Mouse (Mus musculus) liver, embryonic 16.5 days (tissue): ENCODE data around the gene Sfn. TPM values are rescaled to one million over a fixed set of nuclear protein-coding genes. Genes with fewer than 3 reads are reported as not detected.
A peak's percentile ranks its signal among the peaks of the same experiment; 100 is the strongest.

Experiments used
- ATAC-seq: fragments of 200-750 bp; cut with Nextera tagmentation; 2 replicates; pipeline ENCODE4 v1.8.0; 2017; ENCODE audit warnings: low read depth, mild to moderate bottlenecking, moderate number of reproducible peaks, moderate library complexity
- H3K27ac ChIP-seq: fragments of 300-500 bp; sonication (generic); 2 replicates; pipeline ENCODE4 v1.5.1; 2014; ENCODE audit warnings: mild to moderate bottlenecking, low read length
- H3K27me3 ChIP-seq: fragments of 300-500 bp; sonication (generic); 2 replicates; pipeline ENCODE4 v1.6.1; 2014; ENCODE audit warnings: low read depth, low read length, mixed read lengths; ENCODE audit not compliant: control insufficient read depth, insufficient read depth
- H3K36me3 ChIP-seq: fragments of 300-500 bp; sonication (generic); 2 replicates; pipeline ENCODE4 v1.6.1; 2014; ENCODE audit warnings: mild to moderate bottlenecking; ENCODE audit not compliant: control insufficient read depth, insufficient read depth
- H3K4me1 ChIP-seq: fragments of 300-500 bp; sonication (generic); 2 replicates; pipeline ENCODE4 v1.6.1; 2014; ENCODE audit warnings: low read depth, low read length, mixed read lengths; ENCODE audit not compliant: control insufficient read depth
- H3K4me2 ChIP-seq: fragments of 300-500 bp; sonication (generic); 2 replicates; pipeline ENCODE4 v1.6.1; 2014; ENCODE audit warnings: low read depth, low read length, mixed read lengths
- H3K4me3 ChIP-seq: fragments of 300-500 bp; sonication (generic); 2 replicates; pipeline ENCODE4 v1.5.1; 2014; ENCODE audit warnings: low read depth, mild to moderate bottlenecking, low read length
- H3K9ac ChIP-seq: fragments of 300-500 bp; sonication (generic); 2 replicates; pipeline ENCODE4 v1.6.1; 2014; ENCODE audit warnings: low read depth, low read length
- H3K9me3 ChIP-seq: fragments of 300-500 bp; sonication (generic); replicated peaks from 2 replicates; pipeline ENCODE4 v1.6.1; 2016; ENCODE audit warnings: low read length; ENCODE audit not compliant: control insufficient read depth
- WGBS: fragments of 180-500 bp; shearing (Covaris S2); extraction: QIAGEN DNeasy Blood & Tissue Kit; methylation state at CpG from one replicate; pipeline ENCODE4 v1.1.7; 2014; ENCODE audit not compliant: insufficient replicate concordance; 5-methylcytosine and 5-hydroxymethylcytosine counted together
- polyA plus RNA-seq: library from polyadenylated mRNA; unstranded; fragments of >200 nt; fragmentation: Nextera tagmentation; extraction: Ambion mirVana; gene quantifications from 2 replicates; pipeline ENCODE4 v1.2.1, GENCODE M21; 2015

Sfn gene
- polyA plus RNA-seq, 1 experiment from 2014 or later, result 0.61 TPM

DNA sequence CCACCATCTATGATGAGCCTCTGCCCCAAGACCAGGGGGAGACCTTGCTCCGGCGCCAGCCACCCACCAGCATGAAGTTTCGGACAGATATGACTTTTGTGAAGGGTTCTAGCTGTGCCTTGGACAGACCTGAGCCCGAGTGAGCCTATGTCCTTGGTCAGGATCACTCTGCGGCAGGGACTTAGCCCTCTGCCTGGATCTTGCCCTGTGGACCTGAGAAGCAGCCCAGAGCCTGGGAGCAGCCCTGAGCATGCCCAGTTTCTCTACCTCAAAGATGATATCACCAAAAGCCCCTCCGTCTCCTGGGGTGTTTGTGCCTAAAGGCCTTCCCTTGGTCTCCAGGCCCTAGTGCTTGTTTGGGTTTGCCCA, 18.3 kb downstream of the Sfn start:
- Histone ChIP-seq H3K36me3 (peaks cover 16% of the 10 kb centered on the region; the same call in 1 of the 2 replicates), H3K27me3 (no peaks in the 10 kb centered on the region), H3K4me2 (peak overlapping the region; percentile 87), H3K4me1 (peaks cover 13% of the 10 kb centered on the region), H3K27ac (peak overlapping the region; percentile 72), H3K9me3 (no peaks in the 10 kb centered on the region), H3K9ac (peak overlapping the region; percentile 83), H3K4me3 (peak overlapping the region; percentile 85)
- WGBS, result 51% methylated on average over 6 of the region's 6 CpGs
- ATAC-seq, result peak; percentile 24

DNA sequence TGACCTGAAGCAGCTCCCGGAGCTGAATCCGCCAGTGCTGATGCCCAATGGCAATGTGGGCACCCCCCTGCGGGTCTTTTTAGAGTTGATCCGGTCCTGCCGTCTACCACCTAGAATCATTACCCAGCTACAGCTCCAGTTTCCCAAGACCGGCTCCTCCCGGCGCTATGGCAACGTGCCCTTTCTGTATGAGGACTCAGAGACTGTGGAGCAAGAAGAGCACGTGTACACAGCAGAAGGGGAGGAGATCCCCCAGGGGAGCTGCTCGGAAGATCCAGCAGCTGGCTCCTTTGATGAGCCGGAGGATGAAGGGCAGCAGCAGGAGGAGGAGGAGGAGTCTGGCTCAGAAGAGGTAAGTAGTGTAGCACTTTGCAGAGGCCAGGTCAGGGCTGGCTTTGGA, 24.0 kb downstream of the Sfn start:
- Histone ChIP-seq H3K9me3 (no peaks in the 10 kb centered on the region), H3K36me3 (peaks cover 14% of the 10 kb centered on the region; the same call in 1 of the 2 replicates), H3K4me2 (no peak overlapping the region), H3K27ac (no peak overlapping the region), H3K4me1 (peaks cover 16% of the 10 kb centered on the region), H3K4me3 (no peak overlapping the region), H3K27me3 (no peaks in the 10 kb centered on the region), H3K9ac (no peak overlapping the region)
- 77% methylated on average over 12 of the region's 12 CpGs for WGBS
- ATAC-seq, result no peak

DNA sequence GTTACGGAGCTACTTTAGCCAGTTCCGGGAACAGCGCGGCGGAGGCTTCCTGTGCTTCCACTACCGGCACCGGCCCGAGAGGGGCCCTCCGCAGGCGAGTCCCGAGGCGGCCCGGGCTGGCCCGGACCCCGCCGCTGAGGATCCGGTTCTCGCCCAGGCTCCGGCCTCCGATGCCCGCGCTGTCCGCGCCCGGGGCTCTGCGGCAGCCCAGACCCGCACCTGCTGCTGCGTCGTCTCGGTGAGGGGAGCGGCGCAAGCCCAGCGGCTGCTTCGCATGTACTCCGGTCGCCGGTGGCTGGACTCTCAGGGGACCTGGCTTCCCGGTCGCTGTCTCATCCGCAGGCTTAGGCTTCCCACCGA, 27.1 kb downstream of the Sfn start:
- peak overlapping the region; percentile 76 for H3K4me2 ChIP-seq
- H3K36me3 ChIP-seq, result peaks cover 8% of the 10 kb centered on the region; the same call in 1 of the 2 replicates
- WGBS, result under 1% methylated on average over 41 of the region's 41 CpGs
- H3K27me3 ChIP-seq, result no peaks in the 10 kb centered on the region
- ATAC-seq, result peak; percentile 41; the same call in 1 of the 2 replicates
- peak overlapping the region; percentile 91 for H3K27ac ChIP-seq
- H3K9me3 ChIP-seq, result no peaks in the 10 kb centered on the region
- peak overlapping the region; percentile 94 for H3K4me3 ChIP-seq
- peaks cover 16% of the 10 kb centered on the region for H3K4me1 ChIP-seq
- peak overlapping the region; percentile 87 for H3K9ac ChIP-seq

DNA sequence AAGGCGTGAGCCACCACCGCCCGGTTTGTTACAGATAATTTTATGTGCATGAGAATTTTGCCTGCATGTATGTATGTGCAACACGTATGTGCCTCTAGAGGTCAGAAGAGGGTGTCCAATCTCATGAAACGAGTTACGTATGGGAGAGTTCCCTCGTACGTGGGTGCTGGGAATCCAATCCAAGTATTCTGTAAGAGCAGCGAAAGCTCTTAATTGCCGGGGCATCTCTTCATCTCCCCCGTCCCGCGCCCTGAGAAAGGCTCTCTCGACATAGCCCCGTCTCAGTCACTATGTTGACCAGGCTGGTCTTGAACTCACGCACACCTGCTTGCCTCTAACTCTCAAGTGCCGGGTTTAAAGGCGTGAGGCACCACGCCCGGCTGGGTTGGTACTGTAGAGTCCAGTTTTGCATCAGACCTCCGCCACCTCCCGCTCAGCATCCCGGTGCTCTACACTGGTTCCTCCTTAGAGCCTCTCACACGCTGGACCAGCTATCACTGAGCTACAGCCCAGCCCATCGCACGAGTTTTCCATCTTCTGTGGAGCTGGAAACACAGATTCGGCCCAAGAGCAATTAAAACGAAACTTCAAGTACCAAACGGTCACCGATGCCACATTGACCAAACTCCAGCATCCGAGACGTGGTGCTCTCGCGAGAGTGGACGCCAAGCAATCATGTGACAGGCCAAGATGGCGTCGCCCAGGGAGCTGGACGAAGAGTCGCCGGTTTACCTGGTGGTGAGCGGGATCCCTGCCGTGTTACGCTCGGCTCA, 27.7 kb downstream of the Sfn start, which contains the start of gene Gpatch3:
Gene Gpatch3, plus strand, starts transcription at position 676 of the 773 bp plus-strand sequence.
- Histone ChIP-seq H3K9ac (peak within 1 kb of the TSS; percentile 87), H3K4me3 (peak within 1 kb of the TSS; percentile 94)
- ATAC-seq, result peak; percentile 81

DNA sequence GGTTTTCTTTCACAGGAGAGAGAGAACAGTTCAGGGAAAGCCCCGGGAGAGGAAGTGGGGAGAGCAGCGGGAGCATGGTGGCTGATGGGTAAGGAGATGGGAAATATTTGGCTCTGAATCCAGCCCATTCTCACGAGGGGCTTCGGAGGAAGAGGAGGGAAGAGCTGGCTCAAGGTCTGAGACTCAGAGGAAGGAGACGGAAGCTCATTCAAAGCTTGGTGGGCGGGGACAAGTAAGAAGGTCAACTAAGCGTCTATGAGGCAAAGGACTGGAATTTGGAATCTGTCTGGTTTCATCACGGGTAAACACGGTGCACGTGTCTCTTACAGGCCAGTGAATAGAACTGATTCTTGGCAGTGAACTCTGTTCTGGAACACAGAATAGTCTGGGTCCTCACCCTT, 31.9 kb downstream of the Sfn start:
- peak overlapping the region; percentile 7; the same call in 1 of the 2 replicates for H3K4me3 ChIP-seq
- peak overlapping the region; percentile 48; the same call in 1 of the 2 replicates for H3K4me2 ChIP-seq
- H3K9me3 ChIP-seq, result no peaks in the 10 kb centered on the region
- ATAC-seq, result peak; percentile 75
- 31% methylated on average over 10 of the region's 10 CpGs for WGBS
- H3K27ac ChIP-seq, result peak overlapping the region; percentile 78
- no peaks in the 10 kb centered on the region for H3K27me3 ChIP-seq
- peaks cover 8% of the 10 kb centered on the region for H3K4me1 ChIP-seq
- H3K9ac ChIP-seq, result no peak overlapping the region
- H3K36me3 ChIP-seq, result no peaks in the 10 kb centered on the region

More for the DNA sequence above, 27.7 kb downstream of the Sfn start, which contains the start of gene Gpatch3:
- Histone ChIP-seq H3K36me3 (peaks cover 6% of the 10 kb centered on the region; the same call in 1 of the 2 replicates), H3K27me3 (no peaks in the 10 kb centered on the region), H3K27ac (peak within 1 kb of the TSS; percentile 91), H3K9me3 (no peaks in the 10 kb centered on the region), H3K4me1 (peaks cover 16% of the 10 kb centered on the region), H3K4me2 (peak within 1 kb of the TSS; percentile 76)
- WGBS, result 4% methylated on average over 44 of the region's 44 CpGs

DNA sequence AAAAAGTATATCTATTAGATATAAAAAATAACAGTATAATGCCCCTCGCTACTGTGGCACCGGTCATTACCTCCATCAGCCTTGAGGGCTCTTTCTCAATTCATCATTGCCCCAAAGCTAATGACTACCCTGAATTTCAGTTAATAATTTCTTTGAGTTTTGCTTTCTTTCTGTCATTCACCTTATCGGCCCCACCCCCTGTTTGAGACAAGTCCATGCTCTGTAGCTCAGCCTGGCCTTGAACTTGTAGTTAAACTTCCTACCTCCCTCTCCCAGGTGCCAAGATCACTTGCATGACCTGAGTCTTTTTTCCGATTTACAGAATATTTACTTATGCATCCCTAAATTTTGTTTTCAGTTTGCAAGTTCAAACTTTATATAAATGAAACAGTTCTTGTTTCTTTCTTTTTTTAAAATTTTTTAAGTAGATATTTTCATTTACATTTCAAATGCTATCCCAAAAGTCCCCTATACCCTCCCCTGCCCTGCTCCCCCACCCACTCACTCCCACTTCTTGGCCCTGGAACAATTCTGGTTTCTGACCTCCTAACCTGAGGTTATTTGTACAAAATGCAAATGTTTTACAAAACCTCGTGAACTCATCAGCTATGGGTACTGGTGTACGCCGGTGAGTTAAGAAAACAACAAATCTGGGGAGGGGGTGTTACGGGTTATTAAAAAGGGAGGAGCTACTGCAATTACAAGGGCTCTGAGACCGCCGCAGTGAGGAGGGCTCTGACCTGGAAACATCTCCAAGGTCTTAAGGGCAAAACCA, 32.5 kb downstream of the Sfn start:
- ATAC-seq, result peak; percentile 47
- H3K9me3 ChIP-seq, result no peaks in the 10 kb centered on the region

DNA sequence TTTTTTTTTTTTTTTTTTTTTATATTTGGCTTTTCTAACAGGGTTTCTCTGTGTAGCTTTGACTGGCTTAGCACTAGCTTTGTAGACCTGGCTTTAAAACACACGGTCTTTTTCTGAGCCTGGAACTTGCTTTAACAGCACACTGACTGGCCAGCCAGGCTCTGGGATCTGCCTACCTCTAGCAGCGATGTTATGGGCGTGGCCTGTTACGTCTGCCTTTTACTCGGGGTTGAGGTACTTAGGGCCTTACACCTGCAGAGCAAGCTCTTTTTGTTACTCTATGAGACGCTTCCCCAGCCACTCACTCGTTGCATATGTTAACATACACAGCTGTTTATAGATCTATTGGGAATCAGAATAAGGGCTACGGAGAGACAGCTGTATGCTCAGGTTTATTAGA, 34.7 kb downstream of the Sfn start:
- no peaks in the 10 kb centered on the region for H3K9me3 ChIP-seq
- WGBS, result 22% methylated on average over 8 of the region's 8 CpGs
- ATAC-seq, result no peak

More for the DNA sequence above, 32.5 kb downstream of the Sfn start:
- peak overlapping the region; percentile 7; the same call in 1 of the 2 replicates for H3K4me3 ChIP-seq
- peaks cover 6% of the 10 kb centered on the region; the same call in 1 of the 2 replicates for H3K4me1 ChIP-seq
- peak overlapping the region; percentile 48; the same call in 1 of the 2 replicates for H3K4me2 ChIP-seq
- H3K27ac ChIP-seq, result peak overlapping the region; percentile 78
- H3K36me3 ChIP-seq, result no peaks in the 10 kb centered on the region
- H3K9ac ChIP-seq, result no peak overlapping the region
- WGBS, result 57% methylated on average over 10 of the region's 10 CpGs
- no peaks in the 10 kb centered on the region for H3K27me3 ChIP-seq

DNA sequence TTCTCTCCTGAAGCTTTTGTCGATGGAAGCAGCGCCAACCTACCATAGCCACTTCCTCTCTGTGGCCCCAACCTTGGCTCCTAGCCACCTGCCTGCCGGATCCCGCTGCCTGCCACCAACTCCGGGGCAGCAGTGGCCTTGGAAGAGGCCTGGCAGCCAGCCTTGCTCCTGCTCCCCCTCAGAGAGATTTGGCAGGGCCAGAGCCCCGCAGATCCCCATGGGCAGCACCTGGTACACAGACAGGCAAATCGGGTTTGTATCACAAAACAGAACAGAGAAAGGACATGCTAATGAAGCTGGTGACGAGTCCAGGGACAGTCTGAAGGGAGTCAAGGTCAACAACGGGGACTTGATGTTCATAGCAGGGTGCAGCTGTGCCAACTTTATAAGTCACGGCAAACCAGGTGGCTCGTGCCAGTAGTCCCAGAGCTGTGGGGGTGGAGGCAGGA, 38.8 kb downstream of the Sfn start:
- H3K27ac ChIP-seq, result no peak overlapping the region
- H3K9me3 ChIP-seq, result no peaks in the 10 kb centered on the region
- H3K4me2 ChIP-seq, result no peak overlapping the region
- H3K9ac ChIP-seq, result no peak overlapping the region
- no peak overlapping the region for H3K4me3 ChIP-seq
- no peaks in the 10 kb centered on the region for H3K36me3 ChIP-seq
- H3K4me1 ChIP-seq, result no peaks in the 10 kb centered on the region; the same call in 1 of the 2 replicates
- 56% methylated on average over 11 of the region's 11 CpGs for WGBS
- H3K27me3 ChIP-seq, result no peaks in the 10 kb centered on the region
- ATAC-seq, result no peak

More for the DNA sequence above, 34.7 kb downstream of the Sfn start:
- Histone ChIP-seq H3K36me3 (no peaks in the 10 kb centered on the region), H3K27ac (no peak overlapping the region), H3K4me1 (no peaks in the 10 kb centered on the region; the same call in 1 of the 2 replicates), H3K27me3 (no peaks in the 10 kb centered on the region), H3K4me3 (no peak overlapping the region), H3K9ac (no peak overlapping the region), H3K4me2 (no peak overlapping the region)
